Mouse (Mus musculus) 3T3-L1 (cell line): Measurements from ENCODE around the gene Far2.
"Not testable (repeated sequence)": the region's sequence is repeated elsewhere in the genome, so short reads cannot be mapped to it uniquely, and the experiment has no call there.

Source experiments
- DNase-seq: peaks from one replicate; pipeline ENCODE4 v3.0.0-alpha.2; 2015; ENCODE audit warnings: low read depth, low spot score

Far2 gene

DNA sequence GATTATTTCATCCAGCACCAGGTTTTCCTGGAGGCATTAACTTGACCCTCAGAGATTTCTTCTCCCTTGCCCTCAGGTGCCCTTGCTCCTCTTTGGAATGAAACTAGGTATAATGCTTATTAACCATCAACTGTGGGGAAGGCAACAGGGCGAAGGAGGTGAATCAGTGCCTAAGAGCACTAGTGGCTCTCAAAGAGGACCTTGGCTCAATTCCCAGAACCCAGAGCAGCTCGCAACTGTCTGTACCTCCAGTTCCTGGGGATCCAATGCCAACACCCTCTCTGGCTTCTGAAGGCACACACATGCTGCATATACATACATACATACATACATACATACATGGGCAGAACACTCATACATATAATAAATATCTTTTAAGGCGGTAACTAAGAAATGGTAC lies 69.8 kb downstream of the Far2 start:
- DNase-seq: no peak

- no peak for DNase-seq
Observed at GRCm38 (mm10) chr6:148117696-148118095, 70.6 kb downstream of the Far2 start.

GRCm38 (mm10) chr6:148120703-148121102 lies 73.6 kb downstream of the Far2 start:
- DNase-seq: no peak

- peak; percentile 76 for DNase-seq
Observed at GRCm38 (mm10) chr6:148126851-148127250, 79.8 kb downstream of the Far2 start.

- no peak for DNase-seq
Observed at GRCm38 (mm10) chr6:148132314-148132713, 85.3 kb downstream of the Far2 start.

DNA sequence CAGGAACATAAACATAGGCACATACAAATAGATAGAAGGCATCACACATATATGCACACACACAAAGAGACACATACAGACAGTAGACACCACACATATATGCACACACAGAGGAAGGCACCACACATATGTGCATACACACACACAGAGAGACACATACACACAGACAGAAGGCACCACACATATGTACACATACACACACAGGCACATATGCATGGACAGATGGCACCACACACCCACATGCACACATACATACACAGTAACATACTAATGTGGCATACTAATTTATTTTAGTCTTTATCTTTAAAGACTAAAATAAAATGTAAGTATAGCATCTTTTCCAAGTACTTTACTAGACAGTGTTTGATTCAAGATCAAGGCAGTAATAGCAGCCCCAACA lies 86.5 kb downstream of the Far2 start:
- DNase-seq: no peak

- peak; percentile 93 for DNase-seq
Observed at GRCm38 (mm10) chr6:148135769-148136382, 88.8 kb downstream of the Far2 start.

DNA sequence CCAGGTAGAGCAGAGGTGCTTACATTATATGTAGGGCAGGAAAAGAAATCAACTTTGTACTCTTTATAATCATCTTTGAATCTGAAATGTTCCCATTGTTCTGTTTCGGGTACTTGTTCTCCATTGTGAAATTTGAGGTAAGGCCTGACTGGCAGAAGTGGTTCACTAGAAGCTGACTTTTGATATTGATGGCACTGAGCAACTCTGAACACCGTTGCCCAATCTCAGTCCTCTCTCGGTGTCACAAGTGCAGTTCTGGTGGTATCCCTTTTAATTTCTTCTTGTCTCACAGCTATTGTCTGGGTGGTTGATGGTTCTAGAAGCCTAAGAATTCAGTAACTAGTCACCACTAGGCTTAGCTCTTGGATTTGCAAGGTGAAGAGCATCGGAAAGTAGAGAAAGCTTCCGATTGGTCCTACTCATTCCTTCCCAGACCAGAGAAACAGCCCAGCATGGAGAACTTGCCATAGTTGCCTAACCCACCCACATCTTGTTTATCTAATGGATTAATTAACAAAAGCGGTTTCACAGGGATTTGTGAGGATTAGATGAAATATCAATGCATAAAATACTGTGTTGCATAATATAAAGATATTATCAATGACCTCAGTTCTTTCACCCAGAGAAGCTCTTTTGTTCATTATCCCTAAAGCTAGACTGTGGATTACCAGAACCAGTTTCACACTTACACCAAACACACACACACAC lies 92.4 kb downstream of the Far2 start:
- no peak for DNase-seq

- DNase-seq: no peak
Observed at GRCm38 (mm10) chr6:148141874-148142273, 94.8 kb downstream of the Far2 start.

DNA sequence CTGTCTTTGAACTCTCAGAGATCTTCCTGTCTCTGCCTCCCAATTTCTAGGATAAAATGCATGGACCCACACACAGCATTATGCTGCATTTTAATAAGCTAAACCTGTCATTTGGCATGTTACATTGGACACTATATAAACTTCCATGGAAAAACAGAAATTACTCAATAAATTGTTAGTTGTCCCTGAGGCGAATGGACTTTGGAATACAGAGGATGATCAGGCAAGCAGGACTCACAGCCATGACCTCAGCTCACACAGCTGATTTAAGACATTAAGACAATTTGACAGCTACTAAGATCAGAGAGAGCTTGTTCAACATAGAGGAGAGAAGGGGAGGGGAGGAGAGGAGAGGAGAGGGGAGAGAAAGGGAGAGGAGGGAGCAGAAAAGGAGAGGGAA lies 95.4 kb downstream of the Far2 start:
- no peak for DNase-seq

- DNase-seq: not testable (repeated sequence)
Observed at GRCm38 (mm10) chr6:148152305-148152704, 105.2 kb downstream of the Far2 start.

DNA sequence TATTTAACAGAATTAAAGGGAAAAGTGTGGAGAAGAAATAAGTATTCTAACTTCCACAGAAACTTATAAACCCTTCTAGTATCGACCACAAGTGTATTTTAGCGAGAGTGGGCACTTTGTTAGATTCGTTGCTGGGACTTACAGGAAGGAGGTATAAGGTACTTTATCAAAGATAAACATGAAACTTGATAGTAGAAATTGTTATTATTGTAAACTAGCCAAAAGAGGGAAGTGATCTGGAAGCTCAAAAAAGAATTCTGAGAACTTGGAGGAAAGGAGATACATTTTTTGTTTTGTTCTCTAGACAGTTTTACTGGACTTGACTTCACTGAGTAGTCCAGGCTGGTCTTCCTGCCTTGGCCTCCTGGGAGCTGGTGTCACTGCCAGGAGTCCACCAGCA lies 125.8 kb downstream of the Far2 start:
- no peak for DNase-seq

DNA sequence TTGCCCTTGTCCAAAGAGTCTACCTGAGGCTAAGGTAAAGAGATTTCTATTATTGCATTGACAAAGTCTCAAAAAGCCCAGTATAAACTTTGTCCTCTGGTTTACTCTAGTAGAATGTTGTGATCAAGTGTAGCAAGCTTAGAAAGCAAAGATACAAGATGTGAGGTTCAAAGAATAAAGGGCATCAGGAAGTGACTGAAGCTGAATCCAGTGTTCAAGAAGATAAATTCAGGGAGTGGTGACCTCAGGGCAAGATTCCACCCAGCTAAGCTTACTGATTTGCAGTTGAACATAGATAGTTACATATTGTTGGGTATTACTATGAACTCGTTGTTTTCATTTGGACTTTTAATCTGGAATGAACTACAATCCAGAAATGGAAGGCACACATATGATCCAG lies 138.6 kb downstream of the Far2 start:
- DNase-seq: no peak

DNA sequence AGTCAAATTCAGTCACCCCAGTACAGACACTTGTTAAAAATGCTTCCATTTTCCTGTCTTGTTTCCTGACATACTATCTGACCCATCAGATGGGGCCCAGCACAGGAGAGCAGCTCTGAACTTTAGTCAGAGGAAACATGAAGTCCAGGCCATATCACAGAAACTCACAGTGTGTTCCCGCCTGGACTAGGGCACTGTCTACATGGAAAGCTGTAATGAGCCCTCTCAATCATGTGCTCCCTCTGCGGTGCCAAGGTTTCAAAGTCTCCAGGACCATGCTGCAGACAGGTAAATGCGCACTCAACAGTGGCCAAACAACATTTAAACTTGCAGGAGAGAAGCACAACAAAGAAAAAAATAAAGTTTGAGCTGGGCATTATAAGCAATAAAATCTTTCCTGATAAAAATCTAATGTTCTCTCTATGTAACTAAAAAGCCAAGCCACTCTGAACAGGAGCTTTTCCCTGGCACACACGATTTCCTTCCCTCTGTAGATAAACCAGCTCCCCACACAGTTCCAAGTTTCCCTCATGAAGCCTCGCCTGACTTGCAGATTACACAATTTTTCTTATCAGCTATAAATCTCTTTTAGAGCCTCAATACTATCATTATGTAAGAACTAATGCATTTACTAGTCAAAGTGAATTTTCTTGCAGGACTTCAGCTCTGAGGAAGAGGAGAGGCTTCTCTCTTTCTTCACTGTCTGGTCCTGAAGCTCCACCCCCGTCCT lies 147.1 kb downstream of the Far2 start:
- DNase-seq: no peak

DNA sequence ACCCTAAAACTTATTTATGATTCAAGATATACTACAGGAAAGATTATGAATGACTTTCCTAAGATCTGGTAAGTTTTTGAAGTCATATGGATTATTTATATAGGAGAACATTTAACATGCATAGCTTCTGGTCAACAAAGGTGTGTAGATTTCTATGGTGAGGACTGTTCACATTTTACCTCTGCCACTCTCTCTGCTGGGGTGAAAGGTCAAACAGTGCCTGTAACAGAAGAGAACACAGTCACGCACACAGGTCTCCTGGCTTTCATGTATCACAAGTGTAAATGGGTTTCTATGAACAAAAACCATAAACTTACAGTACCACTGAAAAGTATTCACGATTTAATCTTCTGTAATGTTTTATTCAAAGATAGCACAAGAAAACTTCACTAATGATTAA lies 152.1 kb downstream of the Far2 start:
- no peak for DNase-seq

GRCm38 (mm10) chr6:148199729-148200128 lies 152.7 kb downstream of the Far2 start:
- no peak for DNase-seq

DNA sequence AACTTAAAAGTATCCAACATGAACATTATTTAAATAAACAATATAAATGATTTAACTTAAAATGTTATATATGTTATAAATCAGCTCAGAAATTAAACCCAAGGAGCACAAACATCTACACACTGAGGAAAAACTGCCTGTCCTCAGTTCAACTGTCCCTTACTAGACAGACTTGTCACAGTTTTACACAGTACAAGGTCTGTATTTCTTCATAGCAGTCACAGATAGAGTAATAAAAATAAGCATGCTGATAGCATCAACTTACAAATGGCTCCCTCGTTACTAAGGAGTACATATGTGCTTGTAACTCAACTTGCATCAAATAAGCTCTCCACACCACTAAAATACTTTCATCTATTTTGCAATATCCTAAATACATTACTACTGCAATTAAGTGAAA lies 158.1 kb downstream of the Far2 start:
- no peak for DNase-seq

GRCm38 (mm10) chr6:148207522-148207921 lies 160.5 kb downstream of the Far2 start:
- DNase-seq: no peak

DNA sequence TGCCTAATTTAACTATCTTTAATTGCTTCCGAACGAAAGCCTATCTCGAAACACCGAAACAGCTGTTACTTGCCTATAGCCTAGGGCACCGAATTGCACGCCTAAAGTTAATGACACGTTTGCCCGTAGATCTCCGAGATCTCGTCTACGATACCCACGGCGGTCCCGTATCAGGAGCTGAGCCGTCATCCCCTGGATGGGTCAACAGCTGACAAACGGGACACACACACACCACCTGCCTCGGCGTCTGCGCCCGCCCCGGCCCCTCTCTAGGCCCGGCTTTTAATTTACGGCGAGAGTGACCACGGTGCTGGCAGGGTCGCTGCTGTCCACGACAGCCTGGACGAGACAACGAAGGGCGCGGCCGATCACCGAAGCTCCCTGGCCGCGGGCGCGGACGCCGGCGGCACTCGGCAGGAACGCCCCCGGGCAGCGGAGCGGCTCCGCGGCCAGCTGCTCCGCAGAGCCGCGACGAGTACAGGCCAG lies 164.4 kb downstream of the Far2 start:
- DNase-seq: peak; percentile 59

DNA sequence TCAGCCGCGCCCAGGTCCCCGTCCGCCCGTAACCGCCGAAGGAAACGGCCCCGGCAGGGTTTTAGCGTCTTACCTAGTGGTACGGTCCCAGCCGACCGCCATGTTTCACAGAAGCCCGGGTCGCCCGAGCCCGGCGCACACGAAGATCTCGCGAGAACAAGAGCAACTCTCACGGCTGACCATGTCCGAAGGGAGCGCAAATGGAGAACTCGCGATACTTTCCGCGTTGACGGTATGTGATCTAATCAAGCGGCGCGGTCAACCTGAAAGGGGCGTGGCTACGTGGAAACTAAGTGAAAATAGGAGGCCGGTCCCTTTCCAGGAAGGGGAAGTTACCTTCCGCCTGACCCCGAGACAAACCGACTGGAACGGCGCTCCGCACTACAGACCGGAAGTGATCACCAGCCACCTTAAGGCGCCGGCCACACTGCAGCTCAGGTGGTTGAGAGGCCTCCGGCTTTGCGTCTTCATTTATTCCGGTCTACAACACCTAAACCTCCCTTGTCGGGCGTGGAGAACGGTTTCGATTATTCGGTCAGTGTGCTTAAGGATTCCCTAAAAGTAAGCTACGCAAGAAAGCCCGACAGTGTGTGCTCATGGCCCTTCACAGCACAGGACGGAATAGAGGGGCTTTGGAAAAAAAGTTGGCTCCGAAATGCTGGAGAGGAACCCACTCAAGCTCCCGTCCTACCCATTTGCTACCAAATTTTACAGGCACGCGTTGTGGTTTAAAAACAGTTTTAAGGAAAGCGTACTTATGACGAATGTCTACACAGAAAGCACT lies 165.0 kb downstream of the Far2 start, which contains the start of gene Ergic2:
Gene Ergic2 (minus strand): TSS at position 478 of the 784 bp plus-strand sequence.
- DNase-seq: peak; percentile 100

DNA sequence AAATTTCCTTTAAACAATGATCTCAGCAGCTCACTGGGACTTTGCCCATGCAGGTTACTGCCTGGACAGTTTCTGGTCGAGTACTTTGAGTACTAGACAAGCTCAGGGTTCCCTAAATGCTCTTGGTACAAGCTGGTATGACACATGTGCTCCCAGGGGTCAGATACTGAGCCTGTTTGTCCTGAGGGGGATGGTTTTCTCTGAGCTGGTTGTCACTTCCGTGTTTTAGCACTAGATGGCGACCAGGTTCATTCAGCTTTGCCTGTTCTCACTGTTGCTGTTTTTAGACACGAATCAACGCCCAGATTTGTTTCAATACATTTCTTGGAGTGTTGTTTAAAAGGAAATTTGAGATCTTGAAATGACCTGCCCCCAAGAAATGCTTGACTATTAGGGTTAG lies 167.7 kb downstream of the Far2 start:
- DNase-seq: peak; percentile 91

GRCm38 (mm10) chr6:148216752-148217151 lies 169.7 kb downstream of the Far2 start:
- no peak for DNase-seq
